Mouse (Mus musculus) left cerebral cortex, adult 9 months (tissue): Measurements from ENCODE around the gene Hoxc12.

ENCODE experiments used
- DNase-seq, 2 experiments: peaks; one replicate each; pipeline ENCODE4 v3.0.0; 2022; ENCODE audit warnings: low spot score in 2 of 2

The Hoxc12 gene

GRCm38 (mm10) chr15:102936279-102936972 is at the start of gene Hoxc12:
TSS of gene Hoxc12 (plus strand) at chr15:102936757.
- DNase-seq = no peak

- no peak for DNase-seq
These were observed 41.4 kb upstream of the Hoxc12 start for GRCm38 (mm10) chr15:102895115-102895514.

DNA sequence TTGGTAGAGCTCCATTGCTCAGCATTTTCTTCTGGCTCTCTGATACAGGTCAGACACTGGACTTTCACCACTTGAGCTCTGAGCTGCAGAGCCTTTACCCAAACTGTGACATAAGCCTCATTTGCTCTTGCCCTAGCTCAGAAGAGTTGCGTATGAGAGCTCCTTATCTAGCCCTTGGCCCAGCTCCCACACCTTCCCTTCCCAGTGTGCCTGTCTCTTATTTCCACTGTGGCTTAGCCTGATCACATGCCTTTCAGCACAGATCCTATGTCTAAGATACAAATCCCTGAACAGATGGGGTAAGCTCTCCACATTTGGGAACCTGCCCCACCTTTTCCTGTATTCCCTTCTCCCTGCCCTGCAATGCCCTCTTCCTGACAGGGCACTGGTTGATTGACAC is 31.6 kb upstream of the Hoxc12 start:
- DNase-seq = no peak

- no peak for DNase-seq
These were observed 27.0 kb upstream of the Hoxc12 start for GRCm38 (mm10) chr15:102909536-102909935.

GRCm38 (mm10) chr15:102910038-102910437 is 26.5 kb upstream of the Hoxc12 start:
- no peak for DNase-seq

- DNase-seq = no peak
These were observed 26.0 kb upstream of the Hoxc12 start for GRCm38 (mm10) chr15:102910496-102911095.

DNA sequence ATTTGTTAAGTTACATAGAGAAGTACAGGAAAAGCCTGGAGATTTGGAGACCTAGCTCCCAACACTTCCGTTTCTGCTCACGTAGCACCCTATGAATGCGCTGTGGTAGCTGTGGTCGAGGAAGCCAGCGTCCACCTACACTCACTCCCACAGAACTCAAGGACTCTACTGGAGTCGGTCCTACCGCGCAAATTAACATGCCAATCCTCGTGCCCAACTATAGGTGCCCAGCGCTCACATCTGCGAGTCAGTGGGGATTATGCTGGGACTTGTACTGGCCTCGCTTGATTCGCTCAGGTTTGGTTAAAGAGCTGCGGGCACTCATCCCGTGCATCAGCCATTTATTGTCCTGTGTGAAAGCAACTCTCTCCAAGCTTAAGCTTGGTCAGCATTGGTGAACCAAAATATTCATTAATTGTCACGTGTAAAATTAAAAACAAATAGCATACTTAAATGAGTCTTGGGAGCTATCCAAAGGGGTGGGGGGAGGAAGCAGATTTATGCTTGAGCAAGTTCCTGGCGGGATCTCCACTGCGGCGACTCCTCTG is 23.4 kb upstream of the Hoxc12 start:
- no peak for DNase-seq

- DNase-seq = no peak
These were observed 18.5 kb upstream of the Hoxc12 start for GRCm38 (mm10) chr15:102917972-102918572.

DNA sequence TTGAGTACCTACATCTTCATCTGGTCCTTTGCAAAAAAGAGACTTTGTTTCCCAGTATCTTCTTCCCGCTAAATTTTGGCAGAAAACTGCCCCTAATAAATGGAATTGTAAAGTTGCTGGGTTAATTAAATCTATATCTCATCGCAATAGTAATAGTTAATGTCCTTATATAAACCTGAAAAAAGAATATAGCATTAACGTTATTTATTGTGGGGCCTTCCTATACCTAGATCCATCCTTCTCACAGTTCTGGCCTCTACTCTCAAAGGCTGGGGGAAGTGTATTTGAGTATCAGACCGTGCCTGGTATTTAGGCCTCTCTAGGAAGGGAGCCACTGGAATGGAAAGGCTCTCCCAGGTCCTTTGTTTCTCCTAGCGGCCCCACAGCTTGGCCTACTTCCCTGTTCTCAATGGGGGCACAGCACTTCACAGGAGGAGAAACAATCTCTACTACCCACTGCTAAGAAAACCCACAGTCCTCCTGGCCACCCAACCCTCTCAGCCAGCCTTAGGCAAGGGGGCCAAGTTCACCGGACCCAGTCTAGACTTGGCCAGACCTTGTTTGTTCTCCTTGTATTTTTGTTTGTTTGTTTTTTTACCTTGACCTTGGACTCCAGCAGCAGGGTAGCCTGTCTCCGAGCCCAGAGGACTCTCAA is 17.8 kb upstream of the Hoxc12 start:
- no peak for DNase-seq

DNA sequence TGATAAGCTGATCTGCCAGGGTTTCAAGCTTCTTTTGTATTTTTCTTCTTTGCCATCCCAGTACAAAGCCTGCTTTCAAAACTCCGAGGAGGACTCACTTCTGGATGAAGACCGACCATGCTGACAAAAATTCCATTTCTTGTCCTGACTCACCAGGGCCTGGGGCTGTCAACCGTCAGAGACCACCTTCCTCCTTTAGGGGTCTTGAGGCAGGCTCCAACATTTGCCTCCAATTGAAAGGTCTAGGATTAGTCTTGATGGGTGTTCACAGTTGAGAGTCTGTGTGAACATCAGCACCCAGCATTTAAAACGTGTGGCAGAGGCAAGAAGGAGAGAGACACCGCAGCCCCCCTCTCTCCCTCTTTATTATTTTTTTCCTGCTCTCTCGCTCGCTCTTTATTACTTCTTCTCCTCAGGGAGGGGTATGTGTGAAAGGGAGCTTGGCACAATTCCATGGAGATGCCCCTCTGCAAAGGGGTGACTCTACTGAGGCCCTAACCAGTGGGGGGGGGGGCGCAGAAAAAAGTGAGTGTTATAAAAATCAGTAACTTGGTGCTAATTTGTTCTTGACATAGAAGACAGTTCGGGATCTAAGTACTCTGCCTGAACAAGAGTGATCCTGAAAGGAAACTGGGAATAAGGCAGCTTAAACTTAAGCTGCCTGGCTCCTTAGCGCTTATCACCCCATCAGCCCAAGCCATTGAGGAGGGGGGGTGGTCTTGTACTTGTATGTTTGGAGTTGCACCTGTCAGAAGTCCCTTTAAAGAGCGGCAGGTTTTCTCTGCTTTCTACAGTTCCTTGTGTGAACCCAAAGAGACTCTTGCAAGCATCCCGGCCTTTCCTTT is 17.0 kb upstream of the Hoxc12 start:
- no peak for DNase-seq

GRCm38 (mm10) chr15:102920619-102921018 is 15.9 kb upstream of the Hoxc12 start:
- no peak for DNase-seq

DNA sequence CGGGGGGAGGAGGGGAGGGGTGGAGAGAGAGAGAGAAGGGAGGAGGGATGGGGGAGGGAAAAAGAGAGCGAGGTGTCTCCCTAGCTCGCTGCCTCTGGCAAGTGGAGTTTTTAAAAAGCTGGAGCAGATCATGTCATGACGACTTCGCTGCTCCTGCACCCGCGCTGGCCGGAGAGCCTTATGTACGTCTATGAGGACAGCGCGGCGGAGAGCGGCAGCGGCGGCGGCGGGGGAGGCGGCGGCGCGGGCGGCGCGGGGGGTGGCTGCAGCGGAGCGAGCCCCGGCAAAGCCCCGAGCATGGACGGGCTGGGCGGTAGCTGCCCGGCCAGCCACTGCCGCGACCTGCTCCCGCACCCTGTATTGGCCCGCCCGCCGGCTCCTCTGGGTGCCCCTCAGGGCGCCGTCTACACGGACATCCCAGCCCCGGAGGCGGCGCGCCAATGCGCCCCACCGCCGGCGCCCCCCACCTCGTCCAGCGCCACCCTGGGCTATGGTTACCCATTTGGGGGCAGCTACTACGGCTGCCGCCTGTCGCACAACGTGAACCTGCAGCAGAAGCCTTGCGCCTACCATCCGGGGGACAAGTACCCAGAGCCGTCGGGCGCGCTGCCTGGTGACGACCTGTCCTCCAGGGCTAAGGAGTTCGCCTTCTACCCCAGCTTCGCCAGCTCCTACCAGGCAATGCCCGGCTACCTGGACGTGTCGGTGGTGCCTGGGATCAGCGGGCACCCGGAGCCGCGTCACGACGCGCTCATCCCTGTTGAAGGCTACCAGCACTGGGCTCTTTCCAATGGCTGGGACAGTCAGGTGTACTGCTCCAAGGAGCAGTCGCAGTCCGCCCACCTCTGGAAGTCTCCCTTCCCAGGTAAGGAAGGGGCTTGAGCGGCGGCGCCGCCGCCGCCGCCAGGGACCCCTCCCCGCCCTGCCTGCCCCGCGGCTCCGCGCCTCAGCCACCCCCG is 15.2 kb upstream of the Hoxc12 start, which contains the start of gene Hoxc13:
Gene Hoxc13 (plus strand): TSS at position 51 of the 959 bp plus-strand sequence.
- no peak for DNase-seq

- DNase-seq = no peak
These were observed 14.6 kb upstream of the Hoxc12 start for GRCm38 (mm10) chr15:102922012-102922362.

GRCm38 (mm10) chr15:102922636-102923500 is 13.7 kb upstream of the Hoxc12 start:
- DNase-seq = no peak

DNA sequence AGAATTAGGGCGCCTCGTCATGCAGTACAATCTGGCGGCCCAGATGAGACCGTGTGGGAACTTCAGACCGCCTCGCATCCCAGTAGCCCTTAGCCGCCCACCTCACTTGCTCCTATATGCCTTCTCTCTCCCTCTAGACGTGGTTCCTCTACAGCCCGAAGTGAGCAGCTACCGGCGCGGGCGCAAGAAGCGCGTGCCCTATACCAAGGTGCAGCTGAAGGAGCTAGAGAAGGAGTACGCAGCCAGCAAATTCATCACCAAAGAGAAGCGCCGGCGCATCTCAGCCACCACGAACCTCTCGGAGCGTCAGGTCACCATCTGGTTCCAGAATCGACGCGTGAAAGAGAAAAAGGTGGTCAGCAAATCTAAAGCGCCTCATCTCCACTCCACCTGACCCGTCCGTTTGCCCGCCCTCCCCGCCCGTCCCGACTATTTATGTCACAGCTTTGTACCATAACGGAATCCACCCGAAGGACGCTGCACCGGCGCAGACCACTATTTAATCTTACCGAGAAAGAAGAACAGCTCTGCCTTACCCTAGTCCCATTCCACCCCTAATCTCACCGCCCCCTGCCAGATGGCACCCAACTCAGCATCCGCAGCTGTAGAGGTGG is 9.4 kb upstream of the Hoxc12 start:
- DNase-seq = no peak

- no peak for DNase-seq
These were observed 4.7 kb upstream of the Hoxc12 start for GRCm38 (mm10) chr15:102931706-102932358.

GRCm38 (mm10) chr15:102934438-102934837 is 2.1 kb upstream of the Hoxc12 start:
- no peak for DNase-seq

- DNase-seq = no peak
These were observed 1.7 kb upstream of the Hoxc12 start for GRCm38 (mm10) chr15:102934897-102935296.
